12 mouse cellular contexts compared by ENCODE assay signal in genomic region chr13:56774304-56774703, GRCm38 (mm10). TPM values are rescaled to one million over a fixed set of nuclear protein-coding genes. Genes with fewer than 3 reads are reported as not detected.
DNase-seq lines count a peak whose midpoint lies in the region; ATAC-seq and TF ChIP-seq lines count a peak whose summit lies in the region.
"Had no signal": no experiment of that assay in that cellular context is flagged by ENCODE, and none has a peak within 500 bp of the region (broad histone marks: within the 10 kb centered on the region; RNA-seq: fewer than 3 reads in every experiment).

No protein-coding gene starts in this region.

- in situ Hi-C loops in CH12.LX (cut with MboI; ENCODE audit: low pct_ligation_motif_present, low pct_unique_long_range_greater_than_20kb, low sequenced_read_pairs): no loop called here

- dilution Hi-C loops in CH12.LX (cut with MboI; ENCODE audit: extremely low pct_ligation_motif_present, extremely low pct_unique_long_range_greater_than_20kb, low sequenced_read_pairs): no loop called here

- H3K4me2 ChIP-seq in CH12.LX (ENCODE audit: insufficient read depth, low read depth, poor library complexity, severe bottlenecking): peak overlapping the region; percentile 12; the same call in 1 of the 2 replicates
- H3K4me2 ChIP-seq in hindbrain, embryonic 14.5 days (replicated peaks): peak overlapping the region; percentile 24
- no peak overlapping the region for H3K4me2 ChIP-seq in midbrain, postnatal 0 days (ENCODE audit: low read depth, low read length, poor library complexity, severe bottlenecking)
- no peak overlapping the region for H3K4me2 ChIP-seq in liver, embryonic 12.5 days
- H3K4me2 ChIP-seq in heart, embryonic 11.5 days: no peak overlapping the region

- no peaks in the 10 kb centered on the region for H3K79me2 ChIP-seq in CH12.LX (replicated peaks; ENCODE audit: control insufficient read depth, extremely low read depth, insufficient read depth, poor library complexity, severe bottlenecking)

- H3K27me3 ChIP-seq in CH12.LX (replicated peaks): peaks cover 24% of the 10 kb centered on the region
- H3K27me3 ChIP-seq in hindbrain, embryonic 14.5 days (ENCODE audit: control insufficient read depth, insufficient read depth, low read length): no peaks in the 10 kb centered on the region
- H3K27me3 ChIP-seq in midbrain, postnatal 0 days (ENCODE audit: insufficient read depth, low read length): no peaks in the 10 kb centered on the region
- H3K27me3 ChIP-seq in liver, embryonic 12.5 days (replicated peaks): no peaks in the 10 kb centered on the region; the same call in 1 of the 2 replicates
- no peaks in the 10 kb centered on the region for H3K27me3 ChIP-seq in heart, embryonic 11.5 days (ENCODE audit: control insufficient read depth, insufficient read depth, low read length)

- H3K9ac ChIP-seq in CH12.LX (ENCODE audit: insufficient read depth, low read depth): no peak overlapping the region
- H3K9ac ChIP-seq in hindbrain, embryonic 14.5 days: peak overlapping the region; percentile 24; the same call in 1 of the 2 replicates
- H3K9ac ChIP-seq in midbrain, postnatal 0 days (replicated peaks; ENCODE audit: low read length, poor library complexity, severe bottlenecking): 0 out of 2 replicates have a peak overlapping the region, but pooled peaks have one; percentile 19
- no peak overlapping the region for H3K9ac ChIP-seq in liver, embryonic 12.5 days
- H3K9ac ChIP-seq in heart, embryonic 11.5 days (ENCODE audit: low read depth, low read length): no peak overlapping the region

- ATAC-seq in hindbrain, embryonic 14.5 days (ENCODE audit: low FRiP score): peak; percentile 84
- ATAC-seq in midbrain, postnatal 0 days (ENCODE audit: low FRiP score): peak; percentile 73
- ATAC-seq in liver, embryonic 12.5 days: no peak
- ATAC-seq in heart, embryonic 11.5 days (replicated peaks; ENCODE audit: insufficient number of reproducible peaks, low FRiP score, low TSS enrichment): no peak

- TF ChIP-seq RAD21 in CH12.LX (IDR thresholded peaks at IDR 0.05; ENCODE audit: low read depth, low read length): no peak

- WGBS in hindbrain, embryonic 14.5 days: 9% methylated on average over 5 of the region's 5 CpGs
- 10% methylated on average over 5 of the region's 5 CpGs for WGBS in midbrain, postnatal 0 days
- WGBS in liver, embryonic 12.5 days (ENCODE audit: insufficient replicate concordance): 25% methylated on average over 5 of the region's 5 CpGs
- 50% methylated on average over 5 of the region's 5 CpGs for WGBS in heart, embryonic 11.5 days (ENCODE audit: insufficient replicate concordance)

- TF ChIP-seq EP300 in CH12.LX (IDR thresholded peaks at IDR 0.05; ENCODE audit: low read length): no peak

- H3K27ac ChIP-seq in CH12.LX (ENCODE audit: insufficient read depth, low read depth): no peak overlapping the region
- peak overlapping the region; percentile 78 for H3K27ac ChIP-seq in hindbrain, embryonic 14.5 days
- H3K27ac ChIP-seq in midbrain, postnatal 0 days (ENCODE audit: low read depth, low read length): peak overlapping the region; percentile 76
- H3K27ac ChIP-seq in liver, embryonic 12.5 days: no peak overlapping the region
- H3K27ac ChIP-seq in heart, embryonic 11.5 days (ENCODE audit: low read depth, low read length): no peak overlapping the region

- TF ChIP-seq POLR2A in CH12.LX (IDR thresholded peaks at IDR 0.05; ENCODE audit: low read depth, low read length): no peak

- no peak overlapping the region for H3K4me3 ChIP-seq in CH12.LX (replicated peaks in 1 of 3; ENCODE audit: low read depth in 2 of 3, low read length in 2 of 3, poor library complexity in 1 of 3)
- H3K4me3 ChIP-seq in hindbrain, embryonic 14.5 days (replicated peaks; ENCODE audit: low read length): no peak overlapping the region
- no peak overlapping the region for H3K4me3 ChIP-seq in midbrain, postnatal 0 days (ENCODE audit: low read depth, low read length)
- H3K4me3 ChIP-seq in liver, embryonic 12.5 days: no peak overlapping the region
- no peak overlapping the region for H3K4me3 ChIP-seq in heart, embryonic 11.5 days (ENCODE audit: low read depth, low read length)
- H3K4me3 ChIP-seq: myocyte had no signal

- no peaks in the 10 kb centered on the region for H3K36me3 ChIP-seq in CH12.LX (replicated peaks in 1 of 2; ENCODE audit: control insufficient read depth in 1 of 2, insufficient read depth in 1 of 2, low read length in 1 of 2)
- H3K36me3 ChIP-seq in hindbrain, embryonic 14.5 days (replicated peaks; ENCODE audit: control insufficient read depth, insufficient read depth): no peaks in the 10 kb centered on the region
- no peaks in the 10 kb centered on the region for H3K36me3 ChIP-seq in midbrain, postnatal 0 days (ENCODE audit: insufficient read depth, low read length)
- no peaks in the 10 kb centered on the region for H3K36me3 ChIP-seq in liver, embryonic 12.5 days
- H3K36me3 ChIP-seq in heart, embryonic 11.5 days (ENCODE audit: control insufficient read depth, insufficient read depth, low read length): no peaks in the 10 kb centered on the region

- peak; percentile 51 for DNase-seq in CH12.LX (ENCODE audit: extremely low read depth)
- DNase-seq in embryo, embryonic 11 days: peak; percentile 42
- DNase-seq in hindbrain, embryonic 14.5 days (ENCODE audit: low spot score): peak; percentile 64
- peak; percentile 77 for DNase-seq in midbrain, postnatal 0 days (ENCODE audit: low spot score)
- no peak for DNase-seq in thymus, postnatal 0 days (ENCODE audit: low spot score)
- DNase-seq in yolk sac, embryonic 10.5 days (ENCODE audit: low spot score): no peak
- DNase-seq: thymus, postnatal 36 days had no signal

- TF ChIP-seq CTCF in CH12.LX (conservative IDR thresholded peaks at IDR 0.05 in 1 of 2, IDR thresholded peaks at IDR 0.05 in 1 of 2; ENCODE audit: low read depth in 2 of 2, low read length in 2 of 2): no peak
- no peak for TF ChIP-seq CTCF in midbrain, postnatal 0 days (IDR thresholded peaks at IDR 0.05)

- peaks cover 6% of the 10 kb centered on the region for H3K9me3 ChIP-seq in CH12.LX (replicated peaks; ENCODE audit: low read length)
- no peaks in the 10 kb centered on the region for H3K9me3 ChIP-seq in hindbrain, embryonic 14.5 days (ENCODE audit: control insufficient read depth, low read length)
- H3K9me3 ChIP-seq in midbrain, postnatal 0 days (ENCODE audit: low read length): no peaks in the 10 kb centered on the region
- H3K9me3 ChIP-seq in liver, embryonic 12.5 days (replicated peaks): no peaks in the 10 kb centered on the region
- H3K9me3 ChIP-seq in heart, embryonic 11.5 days (replicated peaks; ENCODE audit: control insufficient read depth, low read length): no peaks in the 10 kb centered on the region

- H3K4me1 ChIP-seq in CH12.LX (ENCODE audit: control insufficient read depth in 1 of 2, insufficient read depth in 2 of 2): peaks cover 0 to 11% of the 10 kb centered on the region in 2 experiments; a peak in 1 of 4 replicates
- peaks cover 22% of the 10 kb centered on the region for H3K4me1 ChIP-seq in hindbrain, embryonic 14.5 days (replicated peaks; ENCODE audit: control insufficient read depth, insufficient read depth, low read length)
- peaks cover 20% of the 10 kb centered on the region for H3K4me1 ChIP-seq in midbrain, postnatal 0 days (ENCODE audit: insufficient read depth, low read length)
- H3K4me1 ChIP-seq in liver, embryonic 12.5 days: no peaks in the 10 kb centered on the region
- peaks cover 23% of the 10 kb centered on the region for H3K4me1 ChIP-seq in heart, embryonic 11.5 days (ENCODE audit: control insufficient read depth, insufficient read depth, low read length)

TF ChIP-seq in CH12.LX, 34 proteins besides CTCF, POLR2A, EP300 and RAD21:
- TF ChIP-seq E2F4 (IDR thresholded peaks at IDR 0.05; ENCODE audit: insufficient replicate concordance, low read depth, low read length) (no peak), ZKSCAN1 (IDR thresholded peaks at IDR 0.05; ENCODE audit: borderline replicate concordance, low read depth, low read length) (no peak), SIN3A (IDR thresholded peaks at IDR 0.05; ENCODE audit: low read length) (no peak), TCF12 (IDR thresholded peaks at IDR 0.05; ENCODE audit: low read depth, low read length) (no peak), UBTF (IDR thresholded peaks at IDR 0.05; ENCODE audit: low read depth, low read length) (no peak), USF1 (IDR thresholded peaks at IDR 0.05; ENCODE audit: low read depth, low read length) (no peak), PAX5 (IDR thresholded peaks at IDR 0.05; ENCODE audit: low read length) (no peak), KAT2A (IDR thresholded peaks at IDR 0.05; ENCODE audit: insufficient replicate concordance, low read length) (no peak), JUND (conservative IDR thresholded peaks at IDR 0.05; ENCODE audit: low read depth, low read length) (no peak), ETS1 (conservative IDR thresholded peaks at IDR 0.05; ENCODE audit: low read depth, low read length) (no peak), POLR2AphosphoS2 (IDR thresholded peaks at IDR 0.05; ENCODE audit: low read depth, low read length) (no peak), USF2 (conservative IDR thresholded peaks at IDR 0.05; ENCODE audit: low read depth, low read length) (no peak), MXI1 (IDR thresholded peaks at IDR 0.05; ENCODE audit: low read depth, low read length) (no peak), ZC3H11A (IDR thresholded peaks at IDR 0.05; ENCODE audit: low read depth, low read length) (no peak)

RNA-seq across cellular contexts. Expression of gene Gm45623, which starts 20.7 kb away (rescaled TPM):
- total RNA-seq in CH12.LX (2012; rRNA removed) (not detected in 2 replicates), CH12.LX (2014; rRNA removed) (not detected in 2 replicates)
- not detected in 2 replicates for polyA plus RNA-seq in CH12.LX (2012; ENCODE audit: insufficient read length, low read depth)
- polyA plus RNA-seq in hindbrain, embryonic 14.5 days (2014; fragmentation: Nextera tagmentation; extraction: Ambion mirVana): 2.8 and 2.9 TPM in 2 replicates
- total RNA-seq in midbrain, postnatal 0 days (2014; rRNA removed): 7.9 and 11.3 TPM in 2 replicates
- 2.0 and 2.2 TPM in 2 replicates for polyA plus RNA-seq in midbrain, postnatal 0 days (2015; fragmentation: Nextera tagmentation; extraction: Ambion mirVana)
- polyA plus RNA-seq in liver, embryonic 12.5 days (2016; fragmentation: Nextera tagmentation; extraction: Ambion mirVana): not detected in 2 replicates
- polyA plus RNA-seq in heart, embryonic 11.5 days (2014; fragmentation: Nextera tagmentation; extraction: Ambion mirVana): 0.84 and 0.89 TPM in 2 replicates
- 0.17 and 0.27 TPM in 2 replicates for polyA plus RNA-seq in thymus, postnatal 0 days (2015; fragmentation: Nextera tagmentation; extraction: Ambion mirVana)
- total RNA-seq: gastrocnemius, adult 8-10 months had no signal
- polyA plus RNA-seq: liver, embryonic 16.5 days; myocyte had no signal

Comparison
In these comparisons a context has a peak if more than half of its experiments do, and no peak if none do; other contexts are left out.
1. DNase-seq: peak in CH12.LX (single experiment), embryo, embryonic 11 days (single experiment), hindbrain, embryonic 14.5 days (single experiment) and midbrain, postnatal 0 days (single experiment); none in thymus, postnatal 0 days (single experiment) and yolk sac, embryonic 10.5 days (single experiment).
2. H3K27ac ChIP-seq: peak in hindbrain, embryonic 14.5 days (single experiment) and midbrain, postnatal 0 days (single experiment); none in CH12.LX (single experiment), liver, embryonic 12.5 days (single experiment) and heart, embryonic 11.5 days (single experiment).
3. H3K4me2 ChIP-seq: peak in CH12.LX (single experiment) and hindbrain, embryonic 14.5 days (single experiment); none in midbrain, postnatal 0 days (single experiment), liver, embryonic 12.5 days (single experiment) and heart, embryonic 11.5 days (single experiment).
4. H3K9ac ChIP-seq: peak in hindbrain, embryonic 14.5 days (single experiment) and midbrain, postnatal 0 days (single experiment); none in CH12.LX (single experiment), liver, embryonic 12.5 days (single experiment) and heart, embryonic 11.5 days (single experiment).
5. ATAC-seq: peak in hindbrain, embryonic 14.5 days (single experiment) and midbrain, postnatal 0 days (single experiment); none in liver, embryonic 12.5 days (single experiment) and heart, embryonic 11.5 days (single experiment).